Mouse (Mus musculus) G1E (cell line): ENCODE data around the gene Plk5. TPM values are rescaled to one million over a fixed set of nuclear protein-coding genes. Genes with fewer than 3 reads are reported as not detected.

Experiments used
- ATAC-seq: 2 replicates; pipeline ENCODE4 v1.8.0; 2016; ENCODE audit warnings: mild to moderate bottlenecking; ENCODE audit not compliant: insufficient number of reproducible peaks, poor library complexity, low FRiP score, severe bottlenecking; ENCODE audit errors: extremely low read depth
- DNase-seq: peaks from one replicate; pipeline ENCODE4 v3.0.0; 2012; ENCODE audit warnings: low spot score
- H3K27me3 ChIP-seq: 2 replicates; pipeline ENCODE4 v1.6.1; 2012; ENCODE audit warnings: mild to moderate bottlenecking, low read length, inconsistent platforms; ENCODE audit not compliant: insufficient read depth
- H3K36me3 ChIP-seq: replicated peaks from 2 replicates; pipeline ENCODE3; 2012; ENCODE audit warnings: mild to moderate bottlenecking, inconsistent platforms
- H3K4me1 ChIP-seq: 2 replicates; pipeline ENCODE4 v1.6.1; 2012; ENCODE audit warnings: low read depth, low read length, inconsistent platforms, mixed read lengths; ENCODE audit not compliant: insufficient read depth
- H3K4me3 ChIP-seq: 2 replicates; pipeline ENCODE4 v1.5.1; 2012; ENCODE audit warnings: low read depth, mild to moderate bottlenecking, inconsistent platforms, low read length, moderate library complexity, mixed read lengths
- H3K9me3 ChIP-seq: replicated peaks from 2 replicates; pipeline ENCODE4 v1.6.1; 2012; ENCODE audit warnings: inconsistent platforms
- CTCF ChIP-seq: IDR thresholded peaks from 2 replicates; pipeline ENCODE4 v1.5.1; 2012; ENCODE audit warnings: low read depth, low read length, inconsistent platforms, mixed read lengths
- GATA1 ChIP-seq: IDR thresholded peaks from 2 replicates; pipeline ENCODE4 v1.6.1; 2012; ENCODE audit warnings: borderline replicate concordance, low read length, inconsistent platforms, mixed read lengths
- GATA2 ChIP-seq: IDR thresholded peaks from 2 replicates; pipeline ENCODE4 v1.6.1; 2012; ENCODE audit warnings: low read depth, low read length, inconsistent platforms, borderline replicate concordance
- POLR2AphosphoS5 ChIP-seq: IDR thresholded peaks from 2 replicates; pipeline ENCODE4 v1.6.1; 2012; ENCODE audit warnings: low read depth, low read length, inconsistent platforms; ENCODE audit not compliant: insufficient replicate concordance
- TAL1 ChIP-seq: conservative IDR thresholded peaks from 2 replicates; pipeline ENCODE4 v1.6.1; 2012; ENCODE audit warnings: low read depth, low read length, inconsistent platforms, mixed read lengths
- polyA plus RNA-seq: library from polyadenylated mRNA; stranded (reverse); fragments of >175 nt; gene quantifications from 2 replicates; pipeline ENCODE4 v1.2.3, GENCODE M21; 2012
- total RNA-seq, 2 experiments: library from RNA; stranded (forward) in 1 of 2; stranded (reverse) in 1 of 2; fragments of 200-1000 nt in 1 of 2; fragments of >200 nt in 1 of 2; fragmentation: Nextera tagmentation in 1 of 2; gene quantifications; 2 replicates each; pipeline ENCODE4 v1.2.3; 2014 to 2017

Gene Plk5
- total and polyA plus RNA-seq, 3 experiments: not detected

DNA sequence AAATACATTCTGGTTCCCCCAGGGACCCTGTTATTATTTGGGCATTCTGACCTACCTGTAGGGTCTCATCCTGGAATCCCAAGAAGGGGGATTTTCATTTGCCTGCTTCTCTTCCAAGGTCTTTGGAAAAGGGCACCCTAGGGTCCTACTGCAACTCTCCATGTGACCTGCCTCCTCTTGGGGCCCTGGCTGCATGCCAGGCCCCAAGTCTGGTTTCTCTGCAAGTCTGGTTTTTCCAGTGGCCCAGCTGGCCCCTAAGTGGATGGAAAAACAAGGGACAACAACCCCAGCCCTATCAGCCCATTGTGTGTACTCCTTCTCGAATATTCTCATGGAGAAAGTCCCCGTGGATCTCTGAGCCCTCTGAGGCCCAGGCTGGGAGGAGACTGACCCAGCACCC is 25.4 kb upstream of the Plk5 start:
- DNase-seq: no peak
- H3K9me3 ChIP-seq: no peaks in the 10 kb centered on the region
- H3K4me1 ChIP-seq: peaks cover 74% of the 10 kb centered on the region
- no peaks in the 10 kb centered on the region for H3K27me3 ChIP-seq
- peak overlapping the region; percentile 75; the same call in 1 of the 2 replicates for H3K4me3 ChIP-seq
- TF ChIP-seq TAL1: no peak
- TF ChIP-seq CTCF: no peak
- TF ChIP-seq POLR2AphosphoS5: no peak
- TF ChIP-seq GATA2: no peak
- no peak for TF ChIP-seq GATA1
- peaks cover 36% of the 10 kb centered on the region for H3K36me3 ChIP-seq
- no peak for ATAC-seq

DNA sequence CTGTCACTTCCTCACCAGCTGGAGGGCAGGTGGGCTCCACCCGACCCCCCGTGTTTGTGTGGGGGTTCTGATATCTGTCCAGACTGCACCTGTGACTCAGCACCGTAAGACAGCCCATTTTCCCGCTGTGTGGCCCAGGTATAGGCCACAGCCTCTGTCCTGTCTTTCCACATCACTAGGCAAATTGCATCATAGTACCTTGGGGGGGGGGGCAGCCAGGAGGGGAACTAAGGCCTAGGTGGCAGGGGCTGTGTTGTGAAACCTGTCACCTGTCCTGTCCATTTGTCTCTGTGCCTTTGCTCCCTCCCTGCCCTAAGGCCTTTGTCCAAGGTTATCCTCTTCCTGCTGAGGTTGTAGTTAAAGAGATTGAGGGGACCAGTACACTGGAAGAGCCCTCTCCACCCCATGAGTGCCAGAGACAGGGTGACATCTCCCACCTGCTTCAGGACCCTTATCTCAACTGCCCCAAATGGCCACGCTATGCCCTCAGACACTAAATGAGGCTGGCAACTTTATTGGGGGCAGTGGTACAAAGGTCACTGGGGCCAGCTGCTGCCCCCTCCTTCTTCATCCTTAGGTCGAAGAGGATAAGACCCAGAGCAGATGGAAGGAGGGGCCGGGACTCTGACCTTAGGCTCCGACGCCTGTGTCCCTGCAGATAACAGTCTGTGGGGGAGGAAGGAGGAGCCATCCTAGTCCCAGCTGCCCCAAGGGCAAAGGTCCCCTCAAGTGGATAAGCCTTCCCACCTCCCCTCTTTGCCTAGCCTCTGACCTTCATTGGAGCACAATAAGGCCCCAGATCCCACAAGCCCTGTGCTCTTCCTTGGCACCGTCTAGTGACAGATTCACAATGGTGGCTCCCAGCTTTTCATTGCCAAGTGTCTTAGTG is 24.4 kb upstream of the Plk5 start:
- Histone ChIP-seq H3K4me3 (peak overlapping the region; percentile 75; the same call in 1 of the 2 replicates), H3K36me3 (peaks cover 46% of the 10 kb centered on the region), H3K4me1 (peaks cover 78% of the 10 kb centered on the region), H3K27me3 (no peaks in the 10 kb centered on the region), H3K9me3 (no peaks in the 10 kb centered on the region)
- DNase-seq (peak; percentile 65), ATAC-seq (no peak)
- TF ChIP-seq TAL1: peak; percentile 89
- TF ChIP-seq POLR2AphosphoS5: no peak

DNA sequence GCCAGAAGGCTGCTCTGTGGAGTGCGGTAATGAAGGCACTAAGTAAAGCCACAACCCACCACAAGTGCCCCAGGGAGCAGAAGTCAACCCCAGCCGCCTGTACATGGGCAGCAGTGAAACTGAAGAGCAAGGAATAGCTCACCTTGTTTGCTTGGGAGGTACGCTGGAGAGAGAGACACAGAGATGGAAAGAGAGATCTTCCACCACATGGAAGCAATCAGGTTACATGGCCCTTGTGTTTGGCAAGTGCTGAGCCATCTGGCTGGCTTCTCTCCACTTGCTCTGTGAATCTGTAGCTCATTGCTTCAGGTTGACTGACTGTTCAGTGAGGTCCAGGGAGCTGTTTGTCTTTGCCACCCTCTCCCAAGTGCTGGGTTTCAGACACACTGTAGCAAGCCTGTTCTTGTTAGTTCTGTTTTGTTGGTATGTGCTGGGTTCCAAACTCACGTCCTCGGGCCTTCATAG is 23.7 kb upstream of the Plk5 start:
- Histone ChIP-seq H3K4me3 (peak overlapping the region; percentile 75; the same call in 1 of the 2 replicates), H3K4me1 (peaks cover 78% of the 10 kb centered on the region), H3K9me3 (no peaks in the 10 kb centered on the region), H3K36me3 (peaks cover 50% of the 10 kb centered on the region), H3K27me3 (no peaks in the 10 kb centered on the region)
- DNase-seq (no peak), ATAC-seq (no peak)
- TF ChIP-seq GATA2 (no peak), POLR2AphosphoS5 (no peak)

DNA sequence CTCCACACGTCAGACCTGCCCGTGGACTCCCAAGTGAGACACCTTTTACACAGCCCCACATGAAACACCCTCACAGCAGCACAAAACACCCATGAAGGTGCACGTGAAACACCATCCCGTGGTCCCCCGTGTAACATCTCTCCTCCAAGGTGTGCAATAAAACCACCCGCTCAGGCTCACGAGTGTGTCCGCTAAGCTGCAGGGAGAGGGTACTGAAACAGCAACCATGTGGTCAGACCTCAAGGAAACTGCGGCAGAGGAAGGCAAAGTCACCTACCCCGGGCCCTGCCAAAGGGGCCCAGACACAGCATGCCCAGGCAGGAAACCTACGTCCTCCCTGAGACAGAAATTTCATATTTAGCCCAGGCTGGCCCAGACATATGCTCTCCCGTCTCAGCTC is 20.0 kb upstream of the Plk5 start:
- ATAC-seq (no peak), DNase-seq (no peak)
- no peaks in the 10 kb centered on the region for H3K27me3 ChIP-seq
- peaks cover 72% of the 10 kb centered on the region for H3K4me1 ChIP-seq
- peaks cover 61% of the 10 kb centered on the region for H3K36me3 ChIP-seq
- no peak overlapping the region for H3K4me3 ChIP-seq
- H3K9me3 ChIP-seq: peaks cover 3% of the 10 kb centered on the region
- TF ChIP-seq GATA2 (no peak), TAL1 (no peak), POLR2AphosphoS5 (no peak), GATA1 (no peak), CTCF (no peak)

DNA sequence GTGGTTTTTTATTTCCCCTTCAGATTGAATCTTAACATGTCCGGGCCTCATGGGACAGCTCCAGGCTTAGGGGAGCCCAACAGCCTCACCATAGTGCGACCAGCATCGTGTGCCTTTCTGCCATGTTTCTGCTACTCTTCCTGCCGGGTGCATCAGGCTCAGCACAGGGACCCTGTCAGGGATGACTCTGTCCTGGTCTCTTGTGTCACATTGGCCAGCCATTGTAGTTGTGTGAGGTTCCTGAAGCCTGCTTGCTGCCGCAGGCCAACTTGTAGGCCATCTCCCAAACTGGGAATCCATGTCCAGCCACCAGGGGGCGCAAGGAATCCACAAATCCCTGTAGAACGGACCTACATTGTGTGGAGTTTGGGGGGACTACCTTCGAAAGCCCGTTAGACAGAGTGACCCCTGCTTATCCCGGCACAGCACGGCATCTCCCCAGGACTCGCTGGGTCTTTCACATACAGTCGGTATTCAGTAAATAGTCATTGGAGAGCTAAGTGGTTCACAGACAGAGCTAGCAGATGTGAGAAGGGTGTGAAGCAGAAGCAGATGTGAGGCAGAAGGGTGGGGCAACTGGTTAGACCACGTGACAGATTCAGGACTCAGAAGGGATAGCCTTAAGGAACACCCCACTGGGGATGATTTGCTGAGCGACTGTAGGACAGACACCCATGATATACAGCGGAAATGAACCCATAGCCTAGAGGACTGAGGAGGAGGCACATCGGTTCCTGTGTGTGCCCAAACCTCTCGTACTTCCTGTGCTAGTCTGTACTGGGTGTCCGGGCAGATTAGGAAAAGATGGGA is 16.1 kb upstream of the Plk5 start:
- H3K4me3 ChIP-seq: peak overlapping the region; percentile 35; the same call in 1 of the 2 replicates
- DNase-seq (peak; percentile 59), ATAC-seq (peak; percentile 16; the same call in 1 of the 2 replicates)
- TF ChIP-seq CTCF (peak; percentile 86), TAL1 (no peak)
- peaks cover 50% of the 10 kb centered on the region for H3K36me3 ChIP-seq
- peaks cover 75% of the 10 kb centered on the region for H3K4me1 ChIP-seq
- H3K9me3 ChIP-seq: peaks cover 16% of the 10 kb centered on the region
- peaks cover 3% of the 10 kb centered on the region; the same call in 1 of the 2 replicates for H3K27me3 ChIP-seq

GRCm38 (mm10) chr10:80341026-80341425 is 15.2 kb upstream of the Plk5 start:
- Histone ChIP-seq H3K4me1 (peaks cover 82% of the 10 kb centered on the region), H3K4me3 (peak overlapping the region; percentile 69; the same call in 1 of the 2 replicates), H3K9me3 (peaks cover 16% of the 10 kb centered on the region), H3K27me3 (peaks cover 3% of the 10 kb centered on the region; the same call in 1 of the 2 replicates), H3K36me3 (peaks cover 46% of the 10 kb centered on the region)
- ATAC-seq (no peak), DNase-seq (no peak)
- TF ChIP-seq TAL1 (no peak), CTCF (no peak), GATA1 (no peak), POLR2AphosphoS5 (no peak), GATA2 (no peak)
